Mouse (Mus musculus): ENCODE results near the gene Trim44.

DNA sequence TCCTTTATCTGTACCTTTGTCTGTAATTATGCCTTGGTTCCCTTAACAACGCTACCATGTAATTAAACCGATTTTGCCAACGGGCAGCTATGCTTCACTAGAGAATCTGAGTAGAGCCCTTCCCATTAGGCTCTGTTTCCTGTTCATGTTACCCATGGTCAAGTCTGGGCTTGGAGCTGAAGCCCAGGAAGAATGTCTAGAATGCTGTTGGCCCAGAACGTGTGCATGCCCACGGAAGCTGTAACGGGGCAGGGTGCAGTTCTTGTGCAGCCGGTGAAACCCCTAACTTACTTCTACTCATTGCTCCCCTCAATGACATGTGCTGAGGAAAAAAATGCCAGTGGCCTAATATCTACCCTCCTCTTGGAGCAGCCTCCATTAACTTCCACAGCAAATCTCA, 40.2 kb upstream of the Trim44 start:
- TF ChIP-seq GATA1 (IDR thresholded peaks at IDR 0.05; ENCODE audit: low read length) (no peak), TAL1 (IDR thresholded peaks at IDR 0.05; ENCODE audit: low read length) (no peak)

Data from erythroblast, embryonic 14.5 days (primary cell).